Mouse (Mus musculus): ENCODE measurements around the gene Gm7029. TPM values are rescaled to one million over a fixed set of nuclear protein-coding genes. Genes with fewer than 3 reads are reported as not detected.
"Not testable (repeated sequence)": the region's sequence is repeated elsewhere in the genome, so short reads cannot be mapped to it uniquely, and the experiment has no call there.

The Gm7029 gene
- total RNA-seq (2012; rRNA removed) (not detected in 2 replicates), total RNA-seq (2014; rRNA removed) (not detected in 2 replicates), polyA plus RNA-seq (2012; ENCODE audit: insufficient read length, low read depth) (not detected in 2 replicates)

DNA sequence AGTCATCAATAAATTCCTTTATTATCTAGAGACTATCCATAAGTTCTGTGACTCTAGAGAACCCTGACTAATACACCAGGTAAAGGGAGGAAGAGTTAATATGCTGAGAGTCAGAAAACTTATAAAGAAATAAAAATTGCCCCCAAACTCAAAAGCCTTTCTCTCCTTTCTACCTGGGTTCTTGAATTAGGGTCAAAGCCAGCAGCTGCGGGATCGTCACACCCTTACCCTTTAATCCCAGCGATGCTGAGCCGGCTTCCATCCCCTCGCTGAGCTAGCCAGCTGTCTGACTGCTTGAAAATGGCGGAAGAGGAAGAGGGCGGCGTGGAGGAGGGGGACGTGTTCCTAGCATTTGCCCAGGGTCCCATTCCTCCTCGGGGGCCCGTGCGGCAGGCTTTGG, at the start of gene Gm7029:
TSS of gene Gm7029 (plus strand) at position 301 of the 400 bp plus-strand sequence.
- H3K9me3 ChIP-seq (replicated peaks; ENCODE audit: low read length); H3K4me2 ChIP-seq (ENCODE audit: insufficient read depth, low read depth, poor library complexity, severe bottlenecking); H3K27me3 ChIP-seq (replicated peaks); in situ Hi-C loops (cut with MboI; ENCODE audit: low pct_ligation_motif_present, low pct_unique_long_range_greater_than_20kb, low sequenced_read_pairs); H3K4me3 ChIP-seq (replicated peaks in 1 of 3; ENCODE audit: low read depth in 2 of 3, low read length in 2 of 3, poor library complexity in 1 of 3); H3K27ac ChIP-seq (ENCODE audit: insufficient read depth, low read depth); dilution Hi-C loops (cut with MboI; ENCODE audit: extremely low pct_ligation_motif_present, extremely low pct_unique_long_range_greater_than_20kb, low sequenced_read_pairs); H3K4me1 ChIP-seq (ENCODE audit: control insufficient read depth in 1 of 2, insufficient read depth in 2 of 2); H3K79me2 ChIP-seq (replicated peaks; ENCODE audit: control insufficient read depth, extremely low read depth, insufficient read depth, poor library complexity, severe bottlenecking); H3K9ac ChIP-seq (ENCODE audit: insufficient read depth, low read depth); DNase-seq (ENCODE audit: extremely low read depth): not testable (repeated sequence)
- H3K36me3 ChIP-seq (replicated peaks in 1 of 2; ENCODE audit: control insufficient read depth in 1 of 2, insufficient read depth in 1 of 2, low read length in 1 of 2): peaks cover 16 to 27% of the 10 kb centered on the region in 2 experiments

DNA sequence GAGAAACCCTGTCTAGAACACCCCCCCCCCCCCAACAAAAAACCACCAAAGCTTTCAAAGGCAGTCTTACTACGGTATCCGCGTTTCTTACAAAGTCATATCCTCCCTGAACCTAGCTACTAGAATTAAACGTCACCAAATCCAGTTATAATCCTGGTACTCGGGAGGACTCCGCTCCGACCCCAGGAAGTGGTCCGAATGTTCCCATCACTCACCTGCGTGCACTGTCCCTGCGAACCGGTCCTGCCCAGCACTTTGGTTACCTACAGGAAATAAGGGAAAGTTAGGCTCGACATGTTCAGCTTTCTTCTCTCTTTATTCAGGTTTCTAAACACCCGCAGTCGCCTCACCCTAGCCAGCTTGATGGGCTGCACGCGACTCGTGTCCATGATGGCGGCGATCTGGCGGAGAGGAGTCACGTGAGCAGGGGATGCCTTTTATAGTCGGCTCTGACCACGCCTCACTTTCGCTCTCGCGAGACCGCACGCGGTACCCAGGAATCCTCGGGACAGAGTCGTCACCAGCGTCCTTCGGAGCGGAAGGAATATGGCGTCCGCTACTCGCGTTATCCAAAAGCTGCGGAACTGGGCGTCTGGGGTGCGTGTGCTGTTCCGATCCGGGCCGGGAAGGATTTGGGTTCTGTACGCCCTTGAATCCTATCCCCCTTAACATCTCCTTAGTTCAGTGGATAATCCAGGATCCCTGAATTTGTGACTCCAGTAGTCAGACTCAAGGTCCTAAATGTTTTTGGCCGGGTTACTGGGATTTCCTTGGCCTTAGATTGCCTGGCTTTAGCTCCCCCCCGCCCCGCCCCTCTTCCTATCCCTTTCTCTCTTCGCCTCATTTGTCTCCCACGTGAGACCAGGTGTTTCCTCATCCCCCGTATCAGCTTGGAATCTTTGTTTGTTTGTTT, 49.3 kb upstream of the Gm7029 start, which contains the start of the genes Rps28 and Ndufa7:
TSS of gene Rps28 (minus strand) at position 479 of the 913 bp plus-strand sequence.
TSS of gene Ndufa7 (plus strand) at position 489 of the 913 bp plus-strand sequence.
- dilution Hi-C loops (cut with MboI; ENCODE audit: extremely low pct_ligation_motif_present, extremely low pct_unique_long_range_greater_than_20kb, low sequenced_read_pairs) (no loop called here), in situ Hi-C loops (cut with MboI; ENCODE audit: low pct_ligation_motif_present, low pct_unique_long_range_greater_than_20kb, low sequenced_read_pairs) (no loop called here)
- Histone ChIP-seq H3K4me2 (ENCODE audit: insufficient read depth, low read depth, poor library complexity, severe bottlenecking) (peak within 1 kb of the TSS; percentile 80), H3K4me1 (ENCODE audit: control insufficient read depth in 1 of 2, insufficient read depth in 2 of 2) (peaks cover 11 to 49% of the 10 kb centered on the region in 2 experiments), H3K9ac (ENCODE audit: insufficient read depth, low read depth) (peak within 1 kb of the TSS; percentile 98), H3K4me3 (replicated peaks in 1 of 3; ENCODE audit: low read depth in 2 of 3, low read length in 2 of 3, poor library complexity in 1 of 3) (peak within 1 kb of the TSS; percentile 71 to 86 (median 73)), H3K79me2 (replicated peaks; ENCODE audit: control insufficient read depth, extremely low read depth, insufficient read depth, poor library complexity, severe bottlenecking) (peaks cover 51% of the 10 kb centered on the region), H3K27ac (ENCODE audit: insufficient read depth, low read depth) (peak within 1 kb of the TSS; percentile 37; the same call in 1 of the 2 replicates), H3K36me3 (replicated peaks in 1 of 2; ENCODE audit: control insufficient read depth in 1 of 2, insufficient read depth in 1 of 2, low read length in 1 of 2) (peaks cover 36 to 71% of the 10 kb centered on the region in 2 experiments), H3K27me3 (replicated peaks) (no peaks in the 10 kb centered on the region), H3K9me3 (replicated peaks; ENCODE audit: low read length) (no peaks in the 10 kb centered on the region)
- peak; percentile 94 for DNase-seq (ENCODE audit: extremely low read depth)
- TF ChIP-seq JUN (IDR thresholded peaks at IDR 0.05; ENCODE audit: insufficient read depth, low read depth, low read length) (no peak), BHLHE40 (IDR thresholded peaks at IDR 0.05; ENCODE audit: low read depth, low read length) (peak; percentile 99), NELFE (IDR thresholded peaks at IDR 0.05; ENCODE audit: low read depth, low read length) (peak; percentile 96), USF2 (conservative IDR thresholded peaks at IDR 0.05; ENCODE audit: low read depth, low read length) (peak; percentile 92), MAX (IDR thresholded peaks at IDR 0.05; ENCODE audit: low read length) (peak; percentile 98), CTCF (conservative IDR thresholded peaks at IDR 0.05 in 1 of 2, IDR thresholded peaks at IDR 0.05 in 1 of 2; ENCODE audit: low read depth in 2 of 2, low read length in 2 of 2) (no peak), EP300 (IDR thresholded peaks at IDR 0.05; ENCODE audit: low read length) (no peak), MYC (IDR thresholded peaks at IDR 0.05; ENCODE audit: low read depth, low read length) (peak; percentile 97), POLR2A (IDR thresholded peaks at IDR 0.05; ENCODE audit: low read depth, low read length) (peak; percentile 97), GABPA (IDR thresholded peaks at IDR 0.05; ENCODE audit: insufficient replicate concordance, low read depth, low read length) (no peak), NRF1 (IDR thresholded peaks at IDR 0.05; ENCODE audit: low read depth, low read length) (peak; percentile 60), MAZ (IDR thresholded peaks at IDR 0.05; ENCODE audit: low read depth, low read length) (no peak), ZC3H11A (IDR thresholded peaks at IDR 0.05; ENCODE audit: low read depth, low read length) (no peak), MXI1 (IDR thresholded peaks at IDR 0.05; ENCODE audit: low read depth, low read length) (peak; percentile 84), POLR2AphosphoS2 (IDR thresholded peaks at IDR 0.05; ENCODE audit: low read depth, low read length) (peak; percentile 81; the same call in 1 of the 2 replicates), TBP (conservative IDR thresholded peaks at IDR 0.05; ENCODE audit: low read depth, low read length) (peak; percentile 98), MAFK (IDR thresholded peaks at IDR 0.05; ENCODE audit: insufficient replicate concordance, low read length) (no peak), TCF12 (IDR thresholded peaks at IDR 0.05; ENCODE audit: low read depth, low read length) (peak; percentile 99), USF1 (IDR thresholded peaks at IDR 0.05; ENCODE audit: low read depth, low read length) (peak; percentile 93), HCFC1 (IDR thresholded peaks at IDR 0.05; ENCODE audit: low read depth, low read length) (peak; percentile 88), CHD2 (IDR thresholded peaks at IDR 0.05; ENCODE audit: low read length) (peak; percentile 100), SMC3 (IDR thresholded peaks at IDR 0.05; ENCODE audit: low read depth, low read length) (no peak), MEF2A (IDR thresholded peaks at IDR 0.05; ENCODE audit: borderline replicate concordance, low read depth, low read length) (0 out of 2 replicates have a peak, but pooled peaks have one; percentile 43), ZMIZ1 (IDR thresholded peaks at IDR 0.05; ENCODE audit: low read depth, low read length) (peak; percentile 90), RAD21 (IDR thresholded peaks at IDR 0.05; ENCODE audit: low read depth, low read length) (no peak), ELF1 (IDR thresholded peaks at IDR 0.05; ENCODE audit: low read depth, low read length) (peak; percentile 79), E2F4 (IDR thresholded peaks at IDR 0.05; ENCODE audit: insufficient replicate concordance, low read depth, low read length) (no peak), ZNF384 (IDR thresholded peaks at IDR 0.05; ENCODE audit: low read depth, low read length) (no peak), SIN3A (IDR thresholded peaks at IDR 0.05; ENCODE audit: low read length) (no peak), ETS1 (conservative IDR thresholded peaks at IDR 0.05; ENCODE audit: low read depth, low read length) (no peak; the same call in 1 of the 2 replicates), UBTF (IDR thresholded peaks at IDR 0.05; ENCODE audit: low read depth, low read length) (no peak)
